Mouse (Mus musculus) lung, postnatal 0 days (tissue): Measurements from ENCODE around the gene Sav1. TPM values are rescaled to one million over a fixed set of nuclear protein-coding genes. Genes with fewer than 3 reads are reported as not detected.

Source experiments
- ATAC-seq: fragments of 200-750 bp; cut with Nextera tagmentation; 2 replicates; pipeline ENCODE4 v1.8.0; 2017; ENCODE audit warnings: moderate library complexity
- DNase-seq: peaks from one replicate; pipeline ENCODE4 v3.0.0-alpha.2; 2016; ENCODE audit warnings: low spot score
- H3K27ac ChIP-seq: fragments of 300-500 bp; sonication (generic); 2 replicates; pipeline ENCODE4 v1.5.1; 2014; ENCODE audit warnings: antibody characterized with exemption, mild to moderate bottlenecking, low read length, mixed read lengths
- H3K27me3 ChIP-seq: fragments of 300-500 bp; sonication (generic); replicated peaks from 2 replicates; pipeline ENCODE4 v1.6.1; 2014; ENCODE audit warnings: low read length, mixed read lengths; ENCODE audit not compliant: insufficient read depth
- H3K36me3 ChIP-seq: fragments of 300-500 bp; sonication (generic); 2 replicates; pipeline ENCODE4 v1.6.1; 2014; ENCODE audit warnings: low read length, mixed read lengths; ENCODE audit not compliant: insufficient read depth
- H3K4me1 ChIP-seq: fragments of 300-500 bp; sonication (generic); 2 replicates; pipeline ENCODE4 v1.6.1; 2014; ENCODE audit warnings: antibody characterized with exemption, low read depth, low read length, mixed read lengths; ENCODE audit not compliant: insufficient read depth
- H3K4me2 ChIP-seq: fragments of 300-500 bp; sonication (generic); replicated peaks from 2 replicates; pipeline ENCODE4 v1.6.1; 2014; ENCODE audit warnings: low read depth, mild to moderate bottlenecking, low read length, moderate library complexity, mixed read lengths
- H3K4me3 ChIP-seq: fragments of 300-500 bp; sonication (generic); 2 replicates; pipeline ENCODE4 v1.5.1; 2014; ENCODE audit warnings: low read depth, low read length
- H3K9ac ChIP-seq: fragments of 300-500 bp; sonication (generic); replicated peaks from 2 replicates; pipeline ENCODE4 v1.6.1; 2014; ENCODE audit warnings: low read depth, mild to moderate bottlenecking
- H3K9me3 ChIP-seq: fragments of 300-500 bp; sonication (generic); 2 replicates; pipeline ENCODE4 v1.6.1; 2016; ENCODE audit warnings: low read length, mixed read lengths
- CTCF ChIP-seq: IDR thresholded peaks from 2 replicates; pipeline ENCODE4 v1.5.1; 2016; ENCODE audit warnings: antibody characterized with exemption, mild to moderate bottlenecking
- EP300 ChIP-seq: IDR thresholded peaks from 2 replicates; pipeline ENCODE4 v1.6.1; 2016; ENCODE audit warnings: antibody characterized with exemption, mild to moderate bottlenecking, control low read depth
- WGBS: fragments of 180-500 bp; shearing (Covaris S2); extraction: QIAGEN DNeasy Blood & Tissue Kit; methylation state at CpG from one replicate; pipeline ENCODE4 v1.1.7; 2014; 5-methylcytosine and 5-hydroxymethylcytosine counted together
- polyA plus RNA-seq: library from polyadenylated mRNA; unstranded; fragments of >200 nt; fragmentation: Nextera tagmentation; extraction: Ambion mirVana; gene quantifications from 2 replicates; pipeline ENCODE4 v1.2.1, GENCODE M21; 2015

Gene Sav1
- polyA plus RNA-seq, 1 experiment from 2014 or later: 10.7 TPM

DNA sequence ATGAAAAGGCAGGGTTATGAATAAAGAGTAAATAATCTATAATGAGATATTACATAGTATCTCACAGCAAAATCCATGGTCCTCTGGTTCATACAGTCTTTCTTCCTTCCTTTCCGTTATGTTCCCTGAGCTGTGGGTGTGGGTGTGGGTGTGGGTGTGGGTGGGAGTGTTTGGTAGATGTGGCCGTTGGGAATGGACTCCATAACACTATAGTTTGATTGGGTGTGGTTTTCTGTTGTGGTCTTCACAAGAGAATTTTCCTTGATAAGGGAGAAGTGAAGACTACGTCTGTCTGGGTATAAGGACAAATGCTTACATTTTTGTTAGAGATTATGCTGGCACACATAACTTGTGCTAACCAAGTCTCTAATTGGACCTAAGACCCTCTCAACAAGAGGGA lies 63.2 kb downstream of the Sav1 start:
- ATAC-seq (no peak), DNase-seq (no peak)
- Histone ChIP-seq H3K9me3 (no peaks in the 10 kb centered on the region), H3K27ac (no peak overlapping the region), H3K9ac (no peak overlapping the region), H3K36me3 (no peaks in the 10 kb centered on the region), H3K4me3 (no peak overlapping the region), H3K4me1 (no peaks in the 10 kb centered on the region), H3K27me3 (no peaks in the 10 kb centered on the region), H3K4me2 (no peak overlapping the region)
- WGBS: 63% methylated on average over 3 of the region's 3 CpGs
- TF ChIP-seq EP300: no peak
- no peak for TF ChIP-seq CTCF

DNA sequence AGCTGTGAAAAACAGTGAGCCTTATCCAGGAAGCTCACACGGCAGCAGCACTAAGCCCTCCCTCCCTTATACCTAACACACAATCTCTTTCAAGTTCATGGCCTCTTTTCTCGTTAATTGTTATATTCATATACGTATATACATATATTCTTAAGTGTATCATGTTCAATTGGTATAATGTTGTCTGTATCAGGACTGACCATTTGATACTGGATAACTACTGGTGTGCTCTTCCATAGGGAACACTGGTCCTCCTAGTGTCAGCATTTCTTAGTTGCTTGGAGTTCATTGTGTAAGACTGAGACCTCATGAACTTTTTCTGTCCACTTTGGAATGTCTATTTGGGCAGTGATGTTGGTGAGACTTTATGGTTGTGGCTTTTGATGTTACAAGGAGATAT lies 63.7 kb downstream of the Sav1 start:
- no peaks in the 10 kb centered on the region for H3K36me3 ChIP-seq
- no peak overlapping the region for H3K27ac ChIP-seq
- DNase-seq (no peak), ATAC-seq (no peak)
- no peak overlapping the region for H3K4me3 ChIP-seq
- no peaks in the 10 kb centered on the region for H3K9me3 ChIP-seq
- 74% methylated on average over 3 of the region's 3 CpGs for WGBS
- no peaks in the 10 kb centered on the region for H3K27me3 ChIP-seq
- no peak overlapping the region for H3K4me2 ChIP-seq
- H3K4me1 ChIP-seq: no peaks in the 10 kb centered on the region
- H3K9ac ChIP-seq: no peak overlapping the region
- TF ChIP-seq EP300: no peak
- no peak for TF ChIP-seq CTCF

DNA sequence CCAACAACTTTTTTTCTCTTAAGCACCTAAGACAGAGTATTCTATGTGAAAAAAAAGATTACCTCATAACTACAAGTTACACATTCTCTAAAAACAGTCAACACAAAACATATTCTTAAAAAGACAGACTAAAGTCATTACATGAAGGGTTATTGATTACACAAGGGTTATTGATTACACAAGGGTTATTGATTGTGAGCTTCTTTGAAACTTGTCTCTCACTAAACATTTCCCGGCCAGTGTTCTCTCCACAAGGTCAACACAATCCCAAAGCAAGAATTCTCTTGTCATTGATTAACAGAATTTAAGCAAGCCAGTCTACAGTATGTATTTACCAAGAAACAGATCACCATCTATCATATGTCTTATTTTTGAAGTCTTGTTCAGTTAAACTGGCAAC lies 64.7 kb downstream of the Sav1 start:
- DNase-seq (no peak), ATAC-seq (no peak)
- H3K4me2 ChIP-seq: no peak overlapping the region
- H3K4me3 ChIP-seq: no peak overlapping the region
- no peak overlapping the region for H3K9ac ChIP-seq
- WGBS: 57% methylated on average over 1 of the region's 1 CpGs
- no peaks in the 10 kb centered on the region for H3K27me3 ChIP-seq
- no peak overlapping the region for H3K27ac ChIP-seq
- no peaks in the 10 kb centered on the region for H3K36me3 ChIP-seq
- no peaks in the 10 kb centered on the region for H3K4me1 ChIP-seq
- TF ChIP-seq EP300 (no peak), CTCF (no peak)
- H3K9me3 ChIP-seq: no peaks in the 10 kb centered on the region

DNA sequence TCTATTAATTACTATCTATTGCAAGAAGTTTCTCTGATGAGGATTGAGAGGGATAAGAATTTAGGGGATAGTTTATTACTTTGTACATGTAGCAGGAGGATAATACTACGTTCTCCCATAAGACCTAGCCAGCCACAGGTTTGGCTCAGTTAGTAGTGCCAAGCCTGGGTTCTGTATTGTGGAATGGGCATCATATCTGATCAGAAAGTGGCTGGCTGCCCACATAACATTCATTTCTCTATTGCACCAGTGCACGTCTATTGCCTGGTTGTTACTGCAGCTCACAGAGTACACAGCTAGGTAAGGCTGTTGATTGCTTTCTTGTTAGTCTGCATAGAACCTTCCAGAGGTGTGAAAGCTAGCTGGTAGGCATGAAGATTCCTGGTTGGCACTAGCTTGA lies 68.9 kb downstream of the Sav1 start:
- DNase-seq (no peak), ATAC-seq (no peak)
- Histone ChIP-seq H3K9me3 (no peaks in the 10 kb centered on the region), H3K4me1 (no peaks in the 10 kb centered on the region), H3K9ac (no peak overlapping the region), H3K27me3 (no peaks in the 10 kb centered on the region), H3K4me3 (no peak overlapping the region), H3K4me2 (no peak overlapping the region), H3K36me3 (no peaks in the 10 kb centered on the region), H3K27ac (no peak overlapping the region)
- WGBS: 76% methylated on average over 2 of the region's 2 CpGs
- TF ChIP-seq CTCF (no peak), EP300 (no peak)

Other genes starting within 250 kb of the Sav1 start
- 2.7 and 3.1 TPM in 2 replicates for gene Cdkl1, start 195.7 kb downstream of the Sav1 start, polyA plus RNA-seq
- gene Atl1, start 94.4 kb downstream of the Sav1 start, polyA plus RNA-seq: 2.9 and 4.8 TPM in 2 replicates
- gene Map4k5, start 93.8 kb downstream of the Sav1 start, polyA plus RNA-seq: 20.6 and 22.9 TPM in 2 replicates
- gene Nin, start 126.7 kb upstream of the Sav1 start, polyA plus RNA-seq: 8.3 and 8.6 TPM in 2 replicates
- gene Abhd12b, start 167.1 kb upstream of the Sav1 start, polyA plus RNA-seq: 0.45 and 0.57 TPM in 2 replicates
- 46.3 and 63.1 TPM in 2 replicates for gene Pygl, start 244.5 kb upstream of the Sav1 start, polyA plus RNA-seq